Mouse (Mus musculus) forebrain, embryonic 11.5 days (tissue): ENCODE measurements at regions not wholly inside any gene's neighbourhood (a gene's known extent, or its start where the extent isn't known, plus 50 kb on each side); places are given as distances from the start of the nearest gene placed in this dataset.

Experiments
- ATAC-seq: fragments of 200-750 bp; cut with Nextera tagmentation; replicated peaks from 2 replicates; pipeline ENCODE4 v1.8.0; 2017; ENCODE audit warnings: moderate TSS enrichment; ENCODE audit not compliant: low FRiP score
- DNase-seq: peaks from one replicate; pipeline ENCODE4 v3.0.0-alpha.2; 2017; ENCODE audit warnings: low spot score
- H3K27ac ChIP-seq: fragments of 300-500 bp; sonication (generic); 2 replicates; pipeline ENCODE4 v1.5.1; 2014; ENCODE audit warnings: low read depth, low read length
- H3K27me3 ChIP-seq: fragments of 300-500 bp; sonication (generic); 2 replicates; pipeline ENCODE4 v1.6.1; 2014; ENCODE audit warnings: mild to moderate bottlenecking, low read length, mixed read lengths; ENCODE audit not compliant: control insufficient read depth, insufficient read depth
- H3K36me3 ChIP-seq: fragments of 300-500 bp; sonication (generic); 2 replicates; pipeline ENCODE4 v1.6.1; 2014; ENCODE audit warnings: mild to moderate bottlenecking, low read length, moderate library complexity, mixed read lengths; ENCODE audit not compliant: control insufficient read depth, insufficient read depth
- H3K4me1 ChIP-seq: fragments of 300-500 bp; sonication (generic); replicated peaks from 2 replicates; pipeline ENCODE4 v1.6.1; 2014; ENCODE audit warnings: low read length, mixed read lengths; ENCODE audit not compliant: control insufficient read depth, insufficient read depth
- H3K4me2 ChIP-seq: fragments of 300-500 bp; sonication (generic); 2 replicates; pipeline ENCODE4 v1.6.1; 2014; ENCODE audit warnings: low read depth, mild to moderate bottlenecking, low read length, moderate library complexity, mixed read lengths; ENCODE audit not compliant: severe bottlenecking
- H3K4me3 ChIP-seq: fragments of 300-500 bp; sonication (generic); 2 replicates; pipeline ENCODE4 v1.5.1; 2014; ENCODE audit warnings: low read depth, low read length
- H3K9ac ChIP-seq: fragments of 300-500 bp; sonication (generic); 2 replicates; pipeline ENCODE4 v1.6.1; 2014; ENCODE audit warnings: low read length
- H3K9me3 ChIP-seq: fragments of 300-500 bp; sonication (generic); 2 replicates; pipeline ENCODE4 v1.6.1; 2016; ENCODE audit warnings: low read length, mixed read lengths; ENCODE audit not compliant: control insufficient read depth
- WGBS: fragments of 180-500 bp; shearing (Covaris S2); extraction: QIAGEN DNeasy Blood & Tissue Kit; methylation state at CpG from one replicate; pipeline ENCODE4 v1.1.7; 2014; 5-methylcytosine and 5-hydroxymethylcytosine counted together

GRCm38 (mm10) chr5:91198620-91199019, 59.2 kb downstream of the Areg start:
- Histone ChIP-seq H3K9me3 (no peaks in the 10 kb centered on the region), H3K36me3 (no peaks in the 10 kb centered on the region), H3K27ac (no peak overlapping the region), H3K4me3 (no peak overlapping the region), H3K4me1 (no peaks in the 10 kb centered on the region), H3K4me2 (no peak overlapping the region), H3K27me3 (no peaks in the 10 kb centered on the region), H3K9ac (no peak overlapping the region)
- peak; percentile 50 for DNase-seq
- 59% methylated on average over 7 of the region's 7 CpGs for WGBS
- ATAC-seq: peak; percentile 55

- no peaks in the 10 kb centered on the region for H3K4me1 ChIP-seq
- H3K9ac ChIP-seq: no peak overlapping the region
- ATAC-seq (no peak), DNase-seq (no peak)
- no peak overlapping the region for H3K4me3 ChIP-seq
- WGBS: 69% methylated on average over 5 of the region's 5 CpGs
- no peaks in the 10 kb centered on the region for H3K27me3 ChIP-seq
- no peak overlapping the region for H3K27ac ChIP-seq
- H3K4me2 ChIP-seq: no peak overlapping the region
- H3K36me3 ChIP-seq: no peaks in the 10 kb centered on the region
- H3K9me3 ChIP-seq: no peaks in the 10 kb centered on the region
These were observed 61.0 kb downstream of the Areg start for GRCm38 (mm10) chr5:91200448-91200847.

GRCm38 (mm10) chr5:91204225-91205005, 65.0 kb downstream of the Areg start:
- H3K36me3 ChIP-seq: no peaks in the 10 kb centered on the region
- DNase-seq: no peak

GRCm38 (mm10) chr5:91205350-91205880, 66.0 kb downstream of the Areg start:
- Histone ChIP-seq H3K4me1 (no peaks in the 10 kb centered on the region), H3K27ac (no peak overlapping the region), H3K36me3 (no peaks in the 10 kb centered on the region), H3K9me3 (no peaks in the 10 kb centered on the region), H3K4me2 (no peak overlapping the region), H3K27me3 (no peaks in the 10 kb centered on the region), H3K4me3 (no peak overlapping the region), H3K9ac (no peak overlapping the region)
- WGBS: 90% methylated on average over 3 of the region's 3 CpGs
- DNase-seq: no peak
- ATAC-seq: no peak

More at GRCm38 (mm10) chr5:91204225-91205005, 65.0 kb downstream of the Areg start:
- 89% methylated on average over 13 of the region's 13 CpGs for WGBS
- Histone ChIP-seq H3K9ac (no peak overlapping the region), H3K27me3 (no peaks in the 10 kb centered on the region), H3K27ac (no peak overlapping the region), H3K4me2 (no peak overlapping the region), H3K4me1 (no peaks in the 10 kb centered on the region), H3K4me3 (no peak overlapping the region), H3K9me3 (no peaks in the 10 kb centered on the region)
- no peak for ATAC-seq

- H3K36me3 ChIP-seq: no peaks in the 10 kb centered on the region
- ATAC-seq (no peak), DNase-seq (no peak)
- no peak overlapping the region for H3K4me2 ChIP-seq
- H3K27me3 ChIP-seq: no peaks in the 10 kb centered on the region
- no peak overlapping the region for H3K27ac ChIP-seq
- H3K4me1 ChIP-seq: no peaks in the 10 kb centered on the region
- WGBS: 84% methylated on average over 9 of the region's 9 CpGs
- H3K4me3 ChIP-seq: no peak overlapping the region
- no peak overlapping the region for H3K9ac ChIP-seq
- H3K9me3 ChIP-seq: no peaks in the 10 kb centered on the region
These were observed 67.4 kb downstream of the Areg start for GRCm38 (mm10) chr5:91206569-91207490.

GRCm38 (mm10) chr5:91220174-91220573, 80.8 kb downstream of the Areg start:
- DNase-seq (no peak), ATAC-seq (no peak)
- Histone ChIP-seq H3K4me2 (no peak overlapping the region), H3K36me3 (no peaks in the 10 kb centered on the region), H3K4me1 (no peaks in the 10 kb centered on the region), H3K9ac (no peak overlapping the region), H3K4me3 (no peak overlapping the region), H3K27me3 (no peaks in the 10 kb centered on the region), H3K9me3 (no peaks in the 10 kb centered on the region), H3K27ac (no peak overlapping the region)
- 87% methylated on average over 4 of the region's 4 CpGs for WGBS

- Histone ChIP-seq H3K9ac (no peak overlapping the region), H3K36me3 (no peaks in the 10 kb centered on the region), H3K27ac (no peak overlapping the region), H3K4me1 (no peaks in the 10 kb centered on the region), H3K27me3 (no peaks in the 10 kb centered on the region), H3K4me3 (no peak overlapping the region), H3K4me2 (no peak overlapping the region), H3K9me3 (no peaks in the 10 kb centered on the region)
- WGBS: 64% methylated on average over 4 of the region's 4 CpGs
- DNase-seq (no peak), ATAC-seq (no peak)
These were observed 102.3 kb downstream of the Areg start for GRCm38 (mm10) chr5:91241656-91242055.

GRCm38 (mm10) chr5:91247444-91247843, 108.0 kb downstream of the Areg start:
- DNase-seq: no peak
- Histone ChIP-seq H3K4me1 (no peaks in the 10 kb centered on the region), H3K27me3 (no peaks in the 10 kb centered on the region), H3K36me3 (no peaks in the 10 kb centered on the region), H3K9ac (no peak overlapping the region), H3K9me3 (no peaks in the 10 kb centered on the region), H3K27ac (no peak overlapping the region), H3K4me3 (no peak overlapping the region), H3K4me2 (no peak overlapping the region)
- ATAC-seq: no peak
- WGBS: 95% methylated on average over 5 of the region's 5 CpGs
